Mouse (Mus musculus): Measurements from ENCODE around the gene Bex2. TPM values are rescaled to one million over a fixed set of nuclear protein-coding genes. Genes with fewer than 3 reads are reported as not detected.

The Bex2 gene
- polyA plus RNA-seq, 1 experiment from 2014 or later, result 66.7 TPM

Other genes with a start within 250 kb of the Bex2 start
- 14.3 and 20.1 TPM in 2 replicates for gene Gprasp2, start 229.2 kb downstream of the Bex2 start, polyA plus RNA-seq (2014; fragmentation: Nextera tagmentation; extraction: Ambion mirVana)
- 91.8 and 97.4 TPM in 2 replicates for gene Arxes2, start 74.4 kb downstream of the Bex2 start, polyA plus RNA-seq (2014; fragmentation: Nextera tagmentation; extraction: Ambion mirVana)
- 35.3 and 40.6 TPM in 2 replicates for gene Arxes1, start 34.9 kb downstream of the Bex2 start, polyA plus RNA-seq (2014; fragmentation: Nextera tagmentation; extraction: Ambion mirVana)
- gene Nxf3, start 17.0 kb upstream of the Bex2 start, polyA plus RNA-seq (2014; fragmentation: Nextera tagmentation; extraction: Ambion mirVana), result 0.53 and 0.56 TPM in 2 replicates
- gene Bex4, start 70.8 kb upstream of the Bex2 start, polyA plus RNA-seq (2014; fragmentation: Nextera tagmentation; extraction: Ambion mirVana), result 221 and 236 TPM in 2 replicates
- 281 and 290 TPM in 2 replicates for gene Tceal8, start 104.1 kb upstream of the Bex2 start, polyA plus RNA-seq (2014; fragmentation: Nextera tagmentation; extraction: Ambion mirVana)
- 4.0 and 5.9 TPM in 2 replicates for gene Tceal5, start 135.6 kb upstream of the Bex2 start, polyA plus RNA-seq (2014; fragmentation: Nextera tagmentation; extraction: Ambion mirVana)
- gene Tceal7, start 146.5 kb upstream of the Bex2 start, polyA plus RNA-seq (2014; fragmentation: Nextera tagmentation; extraction: Ambion mirVana), result 6.6 and 7.3 TPM in 2 replicates
- 197 and 204 TPM in 2 replicates for gene Bex1, start 147.3 kb upstream of the Bex2 start, polyA plus RNA-seq (2014; fragmentation: Nextera tagmentation; extraction: Ambion mirVana)
- 595 and 603 TPM in 2 replicates for gene Tceal9, start 176.8 kb upstream of the Bex2 start, polyA plus RNA-seq (2014; fragmentation: Nextera tagmentation; extraction: Ambion mirVana)
- gene Bex3, start 202.0 kb upstream of the Bex2 start, polyA plus RNA-seq (2014; fragmentation: Nextera tagmentation; extraction: Ambion mirVana), result 780 and 783 TPM in 2 replicates

Measured in heart, embryonic 11.5 days (tissue).